In genomic region chr11:11725876-11726525, GRCm38 (mm10) we compare ENCODE assay signal across 17 mouse cellular contexts. TPM values are rescaled to one million over a fixed set of nuclear protein-coding genes. Genes with fewer than 3 reads are reported as not detected.
DNase-seq lines count a peak whose midpoint lies in the region; ATAC-seq and TF ChIP-seq lines count a peak whose summit lies in the region.
"Had no signal": no experiment of that assay in that cellular context is flagged by ENCODE, and none has a peak within 500 bp of the region (broad histone marks: within the 10 kb centered on the region; RNA-seq: fewer than 3 reads in every experiment).

No protein-coding gene starts in this region.

- peaks cover 26% of the 10 kb centered on the region for H3K79me2 ChIP-seq in MEL (ENCODE audit: control insufficient read depth, insufficient read depth, low read length, poor library complexity)

- TF ChIP-seq CTCF in MEL (IDR thresholded peaks at IDR 0.05 in 2 of 3, conservative IDR thresholded peaks at IDR 0.05 in 1 of 3; ENCODE audit: control insufficient read depth in 1 of 3, insufficient read depth in 1 of 3, low read depth in 2 of 3, low read length in 3 of 3, poor library complexity in 1 of 3, severe bottlenecking in 1 of 3), result no peak

- peak overlapping the region; percentile 9; the same call in 1 of the 2 replicates for H3K27ac ChIP-seq in heart, embryonic 10.5 days
- H3K27ac ChIP-seq in MEL (ENCODE audit: control insufficient read depth, low read depth, low read length), result peak overlapping the region; percentile 96
- H3K27ac ChIP-seq in liver, embryonic 15.5 days (replicated peaks), result peak overlapping the region; percentile 98
- no peak overlapping the region for H3K27ac ChIP-seq in forebrain, embryonic 15.5 days (replicated peaks)
- H3K27ac ChIP-seq: hindbrain, embryonic 14.5 days; limb, embryonic 15.5 days had no signal

- no peak for TF ChIP-seq RAD21 in MEL (IDR thresholded peaks at IDR 0.05; ENCODE audit: low read depth, low read length)

- no peak for TF ChIP-seq POLR2A in MEL (IDR thresholded peaks at IDR 0.05; ENCODE audit: control insufficient read depth in 1 of 2, insufficient read depth in 1 of 2, low read depth in 1 of 2, low read length in 2 of 2, poor library complexity in 1 of 2)

- ATAC-seq in liver, embryonic 15.5 days (ENCODE audit: insufficient read depth), result no peak
- no peak for ATAC-seq in forebrain, embryonic 15.5 days (replicated peaks)
- ATAC-seq: forebrain, embryonic 16.5 days had no signal

- WGBS in heart, embryonic 10.5 days, result 76% methylated on average over 5 of the region's 5 CpGs
- 63% methylated on average over 5 of the region's 5 CpGs for WGBS in liver, embryonic 15.5 days (ENCODE audit: insufficient replicate concordance)
- 88% methylated on average over 5 of the region's 5 CpGs for WGBS in forebrain, embryonic 15.5 days

- H3K4me3 ChIP-seq in heart, embryonic 10.5 days, result no peak overlapping the region
- no peak overlapping the region for H3K4me3 ChIP-seq in MEL (ENCODE audit: control insufficient read depth in 1 of 2, insufficient read depth in 1 of 2, low read depth in 2 of 2, low read length in 2 of 2)
- H3K4me3 ChIP-seq in liver, embryonic 15.5 days (replicated peaks), result no peak overlapping the region
- no peak overlapping the region for H3K4me3 ChIP-seq in forebrain, embryonic 15.5 days
- H3K4me3 ChIP-seq: limb, embryonic 15.5 days had no signal

- no peaks in the 10 kb centered on the region for H3K36me3 ChIP-seq in heart, embryonic 10.5 days
- H3K36me3 ChIP-seq in MEL (ENCODE audit: control insufficient read depth in 1 of 2, insufficient read depth in 2 of 2, low read length in 2 of 2), result peaks cover 38 to 83% of the 10 kb centered on the region in 2 experiments
- peaks cover 45% of the 10 kb centered on the region for H3K36me3 ChIP-seq in liver, embryonic 15.5 days (replicated peaks)
- no peaks in the 10 kb centered on the region for H3K36me3 ChIP-seq in forebrain, embryonic 15.5 days
- H3K36me3 ChIP-seq: limb, embryonic 15.5 days had no signal

- H3K27me3 ChIP-seq in heart, embryonic 10.5 days (ENCODE audit: insufficient read depth, poor library complexity, severe bottlenecking), result no peaks in the 10 kb centered on the region
- no peaks in the 10 kb centered on the region for H3K27me3 ChIP-seq in MEL (ENCODE audit: control insufficient read depth in 1 of 2, insufficient read depth in 2 of 2, low read length in 2 of 2)
- no peaks in the 10 kb centered on the region for H3K27me3 ChIP-seq in liver, embryonic 15.5 days
- no peaks in the 10 kb centered on the region for H3K27me3 ChIP-seq in forebrain, embryonic 15.5 days
- H3K27me3 ChIP-seq: limb, embryonic 15.5 days had no signal

- H3K4me1 ChIP-seq in heart, embryonic 10.5 days, result peaks cover 16% of the 10 kb centered on the region; the same call in 1 of the 2 replicates
- peaks cover 29 to 63% of the 10 kb centered on the region in 2 experiments for H3K4me1 ChIP-seq in MEL (ENCODE audit: control insufficient read depth in 1 of 2, insufficient read depth in 2 of 2, low read length in 2 of 2)
- peaks cover 74% of the 10 kb centered on the region for H3K4me1 ChIP-seq in liver, embryonic 15.5 days (replicated peaks)
- H3K4me1 ChIP-seq in forebrain, embryonic 15.5 days, result no peaks in the 10 kb centered on the region
- H3K4me1 ChIP-seq: limb, embryonic 15.5 days had no signal

- TF ChIP-seq EP300 in MEL (IDR thresholded peaks at IDR 0.05; ENCODE audit: low read depth in 1 of 2, low read length in 2 of 2), result no peak

- H3K9me3 ChIP-seq in heart, embryonic 10.5 days, result no peaks in the 10 kb centered on the region
- H3K9me3 ChIP-seq in MEL (replicated peaks; ENCODE audit: insufficient read depth, low read length), result no peaks in the 10 kb centered on the region
- H3K9me3 ChIP-seq in liver, embryonic 15.5 days (replicated peaks), result no peaks in the 10 kb centered on the region
- H3K9me3 ChIP-seq in forebrain, embryonic 15.5 days, result no peaks in the 10 kb centered on the region
- H3K9me3 ChIP-seq: limb, embryonic 15.5 days had no signal

- H3K9ac ChIP-seq in MEL (ENCODE audit: control insufficient read depth, low read depth, low read length, poor library complexity, severe bottlenecking), result peak overlapping the region; percentile 33; the same call in 1 of the 2 replicates
- no peak overlapping the region; the same call in 1 of the 2 replicates for H3K9ac ChIP-seq in liver, embryonic 15.5 days
- no peak overlapping the region for H3K9ac ChIP-seq in forebrain, embryonic 15.5 days (replicated peaks)
- H3K9ac ChIP-seq: hindbrain, embryonic 14.5 days; limb, embryonic 15.5 days had no signal

- no peak for DNase-seq in heart, embryonic 10.5 days (ENCODE audit: low spot score)
- DNase-seq in heart, postnatal 4 days, result no peak
- DNase-seq in MEL (ENCODE audit: low read depth, low spot score), result peak; percentile 52
- peak; percentile 75 for DNase-seq in thymus, postnatal 14 days
- DNase-seq in urinary bladder, postnatal 25 days (ENCODE audit: low spot score), result no peak
- no peak for DNase-seq in adrenal gland, postnatal 36 days
- DNase-seq: cerebellum, adult 2 months; embryo, embryonic 11 days; gastrocnemius, postnatal 10 days; kidney, adult 18-20 months; lung, postnatal 4 days; midbrain, embryonic 14.5 days had no signal

- H3K4me2 ChIP-seq in liver, embryonic 15.5 days, result 0 out of 2 replicates have a peak overlapping the region, but pooled peaks have one; percentile 1
- H3K4me2 ChIP-seq in forebrain, embryonic 15.5 days (replicated peaks), result no peak overlapping the region
- H3K4me2 ChIP-seq: hindbrain, embryonic 14.5 days; limb, embryonic 15.5 days had no signal

TF ChIP-seq in MEL, 35 proteins besides CTCF, POLR2A, EP300 and RAD21:
- TF ChIP-seq KAT2A (conservative IDR thresholded peaks at IDR 0.05; ENCODE audit: low read depth, low read length) (no peak), TCF12 (IDR thresholded peaks at IDR 0.05; ENCODE audit: low read depth, low read length) (no peak), CHD1 (IDR thresholded peaks at IDR 0.05; ENCODE audit: low read depth, low read length) (no peak), GABPA (IDR thresholded peaks at IDR 0.05; ENCODE audit: low read depth, low read length) (no peak), TBP (IDR thresholded peaks at IDR 0.05; ENCODE audit: low read depth, low read length) (0 out of 2 replicates have a peak, but pooled peaks have one; percentile 4), SMC3 (IDR thresholded peaks at IDR 0.05; ENCODE audit: low read depth, low read length) (no peak), NELFE (IDR thresholded peaks at IDR 0.05; ENCODE audit: low read depth, low read length) (no peak), CHD2 (IDR thresholded peaks at IDR 0.05; ENCODE audit: low read length) (no peak), GATA1 (IDR thresholded peaks at IDR 0.05; ENCODE audit: low read depth, low read length) (no peak), ZMIZ1 (IDR thresholded peaks at IDR 0.05; ENCODE audit: low read depth, low read length) (0 out of 2 replicates have a peak, but pooled peaks have one; percentile 8)

RNA-seq across cellular contexts. Expression of gene Ikzf1, which starts 41.2 kb away (rescaled TPM):
- polyA plus RNA-seq in heart, embryonic 10.5 days (2016; fragmentation: Nextera tagmentation; extraction: Ambion mirVana), result 7.2 and 7.4 TPM in 2 replicates
- total RNA-seq in heart, postnatal 4 days (2021), result 1 to 10 TPM; 1.7 to 1.8 TPM
- total RNA-seq in MEL (2012; rRNA removed), result 90.6 and 97.3 TPM in 2 replicates
- 100 to 1,000 TPM in 1 of 2 experiments, 10 to 100 TPM in 1; 28.0 to 128 TPM for polyA plus RNA-seq in MEL (2012; ENCODE audit: insufficient read depth in 1 of 2, insufficient read length in 2 of 2, low read depth in 1 of 2, low replicate concordance in 2 of 2, missing spikeins in 1 of 2)
- polyA plus RNA-seq in liver, embryonic 15.5 days (2015; fragmentation: Nextera tagmentation; extraction: Ambion mirVana), result 33.7 and 35.9 TPM in 2 replicates
- polyA plus RNA-seq in forebrain, embryonic 15.5 days (2015; fragmentation: Nextera tagmentation; extraction: Ambion mirVana), result 2.4 and 2.8 TPM in 2 replicates
- total RNA-seq in adrenal gland, postnatal 36 days (2021), result 1 to 10 TPM; 1.8 to 2.5 TPM

Comparison
In these comparisons a context has a peak if more than half of its experiments do, and no peak if none do; other contexts are left out.
1. DNase-seq: peak in MEL (single experiment) and thymus, postnatal 14 days (single experiment); none in heart, embryonic 10.5 days (single experiment), heart, postnatal 4 days (single experiment), urinary bladder, postnatal 25 days (single experiment) and adrenal gland, postnatal 36 days (0 of 2).